Mouse (Mus musculus): ENCODE data around the gene Pdzd2.

DNA sequence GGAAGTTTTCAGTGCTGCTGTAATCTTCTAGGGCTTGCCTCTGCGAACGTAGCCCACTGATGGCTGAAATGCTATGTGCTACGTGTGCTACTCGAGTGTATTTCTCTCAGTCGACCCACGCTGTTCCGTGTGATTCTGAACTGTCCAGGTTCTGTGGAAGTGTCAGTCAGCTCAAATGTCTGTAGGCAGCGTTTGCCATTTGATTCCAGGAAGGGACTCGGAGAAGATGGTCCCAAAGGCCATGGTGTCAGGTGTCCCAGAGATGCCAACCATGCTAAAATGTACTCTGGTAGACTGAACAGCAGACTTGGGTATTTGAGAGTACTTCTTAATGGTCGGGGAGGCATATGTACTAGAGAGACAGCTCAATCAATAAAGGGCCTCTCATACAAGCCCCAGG, 319.3 kb downstream of the Pdzd2 start:
- TF ChIP-seq POLR2A (IDR thresholded peaks at IDR 0.05; ENCODE audit: control insufficient read depth, low read depth, low read length) (no peak), CTCF (IDR thresholded peaks at IDR 0.05; ENCODE audit: control insufficient read depth, insufficient read depth, insufficient replicate concordance, low read depth, low read length) (no peak)

Data from testis, adult 2 months (tissue).